Mouse (Mus musculus) left cerebral cortex, postnatal 36 days (tissue): ENCODE data around the gene Cisd3. TPM values are rescaled to one million over a fixed set of nuclear protein-coding genes. Genes with fewer than 3 reads are reported as not detected.

ENCODE experiments used
- DNase-seq, 2 experiments: peaks; one replicate each; pipeline ENCODE4 v3.0.0; 2021 to 2022; ENCODE audit warnings: low spot score in 2 of 2, mixed read lengths in 1 of 2
- intact Hi-C: fragments of 180-260 bp; cut with DNase I; formaldehyde crosslinking; loops from one replicate; pipeline ENCODE4 v1.15.1; 2025
- total RNA-seq, 2 experiments: library from RNA; stranded (reverse); gene quantifications; 2 replicates each; pipeline ENCODE4 v1.2.3; 2021

The Cisd3 gene
- total RNA-seq, 2 experiments from 2014 or later: 56.0 to 59.3 TPM

DNA sequence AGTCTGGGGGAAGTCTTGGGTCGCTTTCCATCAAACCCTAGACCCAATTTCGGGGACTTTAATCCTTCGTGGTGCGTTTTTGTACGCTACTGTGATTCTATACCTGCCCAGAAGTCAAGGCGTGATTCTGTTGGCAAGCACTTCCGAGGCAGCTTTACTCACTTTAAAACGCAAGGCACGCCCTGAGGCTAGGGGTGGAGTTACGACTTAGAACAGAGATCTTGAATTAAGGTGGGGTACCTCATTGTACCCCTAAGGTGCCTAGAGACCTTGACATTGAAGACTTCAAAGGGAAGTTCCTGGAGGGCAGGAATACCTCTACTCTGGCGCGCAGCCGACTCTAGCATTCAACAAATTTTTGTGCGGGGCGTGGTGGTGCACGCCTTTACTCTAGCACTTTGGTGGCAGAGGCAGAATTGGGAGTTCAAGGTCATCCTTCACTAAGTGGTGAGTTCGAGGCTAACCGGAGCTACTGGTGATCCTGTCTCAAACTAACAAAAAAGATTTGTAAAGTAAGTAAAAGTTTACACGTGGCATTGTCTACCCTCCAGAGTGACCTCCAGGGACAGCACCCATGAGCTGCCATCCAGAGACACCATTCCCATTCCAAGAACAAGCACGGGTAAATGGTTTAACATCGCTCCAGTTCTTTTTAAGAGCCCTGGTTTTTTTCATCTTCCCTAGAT is 23.3 kb upstream of the Cisd3 start:
- no peak for DNase-seq
- intact Hi-C loops: loop anchor here (5.0 kb wide), 1 partner anchor 35 kb away; no protein-coding TSS in a partner anchor

DNA sequence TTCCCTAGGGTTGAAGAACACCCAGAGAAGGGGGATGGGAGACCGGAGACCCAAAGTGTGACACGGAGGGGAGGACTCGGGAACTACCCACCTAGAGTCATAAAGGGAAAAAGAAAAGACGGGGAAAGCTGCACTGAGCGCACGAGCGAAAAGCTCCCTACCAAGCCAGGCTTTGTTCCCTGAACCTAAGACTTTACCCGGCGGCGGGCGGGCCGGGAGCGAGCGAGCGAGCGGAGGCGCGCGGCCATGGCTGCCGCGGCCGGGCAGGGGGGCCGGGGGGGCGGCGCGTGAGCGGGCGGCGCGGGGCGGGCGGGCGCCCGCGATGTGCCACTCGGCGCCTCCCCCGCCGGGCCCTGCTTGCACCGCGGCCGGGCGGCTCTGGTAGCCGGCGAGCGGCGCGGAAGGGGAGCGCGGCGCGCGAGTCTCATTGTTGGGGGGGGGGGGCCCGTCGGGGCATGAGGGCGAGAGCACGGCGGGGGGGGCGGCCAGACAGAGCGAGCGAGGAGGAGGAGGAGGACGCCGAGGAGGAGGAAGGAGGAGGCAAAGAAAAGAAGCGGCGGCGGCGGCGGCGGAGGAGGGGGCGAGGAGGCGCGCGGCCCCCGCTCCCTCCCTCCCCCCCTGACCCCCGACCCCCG is 22.6 kb upstream of the Cisd3 start, which contains the start of gene Mllt6:
TSS of gene Mllt6 (plus strand) at position 522 of the 635 bp plus-strand sequence.
- intact Hi-C loops: loop anchor here (5.0 kb wide), 1 partner anchor 34 kb away; no protein-coding TSS in a partner anchor
- peak; percentile 76 to 77 for DNase-seq

DNA sequence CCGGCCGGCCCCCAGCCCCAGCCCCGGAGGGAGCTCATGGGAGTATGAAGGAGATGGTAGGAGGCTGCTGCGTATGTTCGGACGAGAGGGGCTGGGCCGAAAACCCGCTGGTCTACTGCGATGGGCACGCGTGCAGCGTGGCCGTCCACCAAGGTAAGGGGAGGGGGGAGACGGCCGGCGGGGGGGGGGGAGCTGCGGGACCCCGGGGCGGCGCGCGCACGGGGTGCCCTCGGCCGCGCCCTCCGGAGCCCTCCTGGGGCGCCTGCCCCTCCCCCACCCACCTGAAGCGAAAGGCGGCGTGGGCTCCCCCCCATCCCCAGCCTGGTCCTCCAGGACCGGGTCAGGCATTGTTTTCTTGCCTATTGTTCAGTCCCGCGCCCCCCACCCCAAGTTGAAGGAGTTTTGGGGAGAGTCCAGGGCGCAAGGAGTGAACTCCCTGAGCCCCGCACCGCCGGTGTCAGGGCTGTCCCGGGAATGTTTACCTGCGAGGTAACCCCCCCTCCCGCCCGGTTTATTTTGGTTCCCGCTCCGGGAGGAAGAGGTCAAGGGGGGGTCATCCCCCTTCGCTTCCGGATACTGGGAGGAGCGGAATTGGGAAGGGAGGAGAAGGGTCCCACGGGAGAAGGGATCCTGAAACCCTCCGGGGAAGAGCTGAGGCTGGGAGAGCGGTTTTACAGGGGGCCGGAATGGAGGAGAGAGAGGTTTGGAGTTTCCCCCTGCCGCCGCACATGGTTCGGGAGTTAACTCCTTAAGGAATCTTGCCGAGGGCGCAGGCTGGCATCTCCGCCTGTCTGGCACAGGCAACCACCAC is 21.9 kb upstream of the Cisd3 start:
- intact Hi-C loops: loop anchor here (5.0 kb wide), 1 partner anchor 34 kb away; no protein-coding TSS in a partner anchor
- DNase-seq: peak in 1 of 2 experiments; percentile 29

DNA sequence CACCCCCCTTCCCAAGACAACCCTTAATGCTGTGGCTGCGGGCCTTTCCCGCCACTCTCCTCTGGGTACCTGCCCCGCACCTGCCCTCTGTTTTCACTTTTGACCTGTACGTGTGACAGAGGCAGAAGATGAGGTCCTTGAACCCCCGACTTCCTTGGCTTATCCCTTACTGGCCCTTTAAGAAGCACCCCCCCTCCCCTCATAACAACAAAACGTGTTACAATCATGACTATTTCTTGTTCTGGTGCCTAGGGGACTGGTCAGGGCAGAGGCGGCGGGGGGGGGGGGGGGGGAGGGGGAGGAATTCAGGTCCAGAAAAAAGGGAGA is 21.3 kb upstream of the Cisd3 start:
- DNase-seq: no peak
- intact Hi-C loops: loop anchor here (5.0 kb wide), 1 partner anchor 33 kb away; no protein-coding TSS in a partner anchor

DNA sequence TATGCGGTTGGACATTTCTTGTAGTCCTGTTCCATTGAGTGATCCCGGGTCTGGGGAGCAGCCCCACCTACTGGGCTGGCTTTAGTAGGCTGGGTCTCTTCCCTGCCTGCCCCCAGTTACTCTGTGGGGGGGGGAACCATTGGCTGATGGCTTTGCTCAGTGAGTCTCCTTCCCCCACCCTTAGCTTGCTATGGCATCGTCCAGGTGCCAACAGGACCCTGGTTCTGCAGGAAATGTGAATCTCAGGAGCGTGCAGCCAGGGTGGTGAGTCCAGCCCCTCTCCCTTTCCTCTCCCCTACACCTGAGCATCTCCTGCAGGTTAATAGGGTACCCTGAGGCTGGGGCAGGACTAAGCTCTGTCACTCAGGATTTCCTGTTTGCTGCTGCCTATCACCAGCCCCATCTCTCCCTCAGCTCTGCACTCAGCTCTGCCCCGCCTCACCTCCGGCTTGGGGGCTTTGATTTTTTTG is 20.8 kb upstream of the Cisd3 start:
- no peak for DNase-seq
- intact Hi-C loops: loop anchor here (5.0 kb wide), 1 partner anchor 32 kb away; no protein-coding TSS in a partner anchor

DNA sequence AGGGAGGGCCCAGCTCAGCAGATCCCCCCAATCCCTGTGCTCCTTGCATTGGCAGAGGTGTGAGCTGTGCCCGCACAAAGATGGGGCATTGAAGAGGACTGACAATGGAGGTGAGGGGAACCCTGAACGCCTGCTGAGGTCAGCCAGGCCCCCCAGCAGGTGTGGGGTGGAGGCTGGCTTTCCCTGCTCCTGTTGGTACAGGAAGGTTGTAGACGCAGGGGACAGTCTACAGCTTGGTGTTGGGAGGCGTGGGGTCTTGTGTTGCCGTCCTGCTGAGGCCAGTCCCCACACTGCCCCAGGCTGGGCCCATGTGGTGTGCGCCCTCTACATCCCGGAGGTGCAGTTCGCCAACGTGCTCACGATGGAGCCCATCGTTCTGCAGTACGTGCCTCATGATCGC is 20.2 kb upstream of the Cisd3 start:
- intact Hi-C loops: no loop called here
- DNase-seq: no peak

DNA sequence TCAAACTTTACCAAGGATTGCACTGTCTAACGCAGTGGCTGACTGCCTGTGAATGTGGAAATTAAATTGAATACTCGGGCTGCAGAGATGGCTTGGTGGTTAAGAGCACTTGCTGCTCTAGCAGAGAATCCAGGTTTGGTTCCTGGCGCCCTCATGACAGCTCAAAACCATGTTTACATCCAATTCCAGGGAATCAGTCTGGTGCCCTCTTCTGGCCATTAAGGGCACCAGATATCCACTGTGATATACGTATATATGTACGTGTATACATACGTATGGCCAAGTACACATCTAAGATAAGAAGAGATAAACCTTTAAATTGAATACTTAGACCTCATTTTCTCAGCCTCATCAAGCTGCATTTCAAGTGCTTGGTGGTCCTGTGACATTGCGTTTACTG is 19.4 kb upstream of the Cisd3 start:
- intact Hi-C loops: no loop called here
- DNase-seq: no peak

DNA sequence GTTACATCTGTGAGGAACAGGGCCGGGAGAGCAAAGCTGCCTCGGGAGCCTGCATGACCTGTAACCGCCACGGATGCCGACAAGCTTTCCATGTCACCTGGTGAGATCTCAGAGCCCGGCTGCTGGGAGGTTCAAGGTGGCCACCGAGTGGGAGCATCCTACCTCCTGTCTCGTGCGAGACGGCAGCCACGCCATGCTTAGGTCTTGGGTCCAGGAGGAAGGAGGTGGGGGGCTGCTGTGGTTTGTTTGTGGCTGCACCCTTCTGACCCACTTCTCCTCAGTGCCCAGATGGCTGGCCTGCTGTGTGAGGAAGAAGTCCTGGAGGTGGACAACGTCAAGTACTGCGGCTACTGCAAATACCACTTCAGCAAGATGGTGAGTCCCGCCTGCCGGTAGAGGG is 18.8 kb upstream of the Cisd3 start:
- intact Hi-C loops: no loop called here

DNA sequence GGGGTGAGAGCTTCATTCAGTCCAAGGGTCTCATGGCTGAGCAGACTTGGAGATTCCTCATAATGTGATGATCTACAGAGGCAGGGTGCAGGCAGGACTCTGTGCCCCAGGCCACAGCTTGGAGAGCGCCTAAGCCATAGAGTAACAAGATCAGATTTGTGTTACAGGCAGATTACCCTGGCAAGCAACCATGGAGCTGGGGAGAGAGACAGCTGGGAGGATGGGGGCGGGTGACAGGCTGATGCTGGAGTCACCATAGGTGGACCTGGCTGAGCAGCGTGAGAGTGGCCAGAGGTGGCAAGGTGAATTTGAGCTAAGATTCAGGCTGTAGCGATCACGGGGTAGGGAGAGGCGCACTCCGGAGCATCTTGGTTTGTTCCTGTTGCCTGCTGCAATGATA is 17.5 kb upstream of the Cisd3 start:
- DNase-seq: no peak
- intact Hi-C loops: no loop called here

More for the DNA sequence above, 18.8 kb upstream of the Cisd3 start:
- no peak for DNase-seq

DNA sequence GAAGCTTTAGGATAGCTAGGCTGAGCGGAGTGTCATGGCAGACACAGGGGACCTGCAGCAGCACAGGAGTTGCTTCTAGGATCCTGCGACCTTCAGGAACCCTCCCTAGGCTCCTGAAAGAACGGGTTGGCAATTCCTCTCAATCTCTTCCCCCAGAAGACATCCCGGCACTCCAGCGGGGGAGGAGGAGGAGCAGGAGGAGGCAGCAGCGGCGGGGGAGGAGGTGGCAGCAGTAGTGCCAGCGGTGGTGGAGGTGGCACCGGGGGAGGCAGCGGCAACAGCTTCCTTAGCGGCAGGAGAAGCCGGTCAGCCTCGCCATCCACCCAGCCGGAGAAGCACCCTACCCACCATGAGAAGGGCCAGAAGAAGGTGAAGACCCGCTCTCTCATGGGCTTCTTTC is 16.4 kb upstream of the Cisd3 start:
- peak; percentile 39 to 44 for DNase-seq
- intact Hi-C loops: no loop called here

DNA sequence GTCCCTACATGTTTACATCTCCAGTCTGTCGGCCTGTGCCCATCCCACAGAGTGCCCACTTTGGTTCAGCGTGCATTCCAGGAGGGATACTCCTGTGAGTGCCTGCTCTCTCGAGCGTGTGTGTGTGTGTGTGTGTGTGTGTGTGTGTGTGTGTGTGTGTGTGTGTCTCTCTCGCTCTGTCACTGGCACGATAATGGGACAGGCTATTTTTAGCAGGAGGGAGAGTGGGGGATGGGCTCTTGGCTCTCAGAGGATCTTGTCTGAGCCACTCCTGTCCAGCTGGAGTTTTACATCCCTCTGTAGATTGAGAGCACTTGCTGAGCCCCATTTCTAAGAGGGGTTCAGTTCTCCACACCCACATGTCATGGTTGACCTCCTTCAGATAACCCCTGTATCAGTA is 15.8 kb upstream of the Cisd3 start:
- intact Hi-C loops: no loop called here
- peak in 1 of 2 experiments; percentile 51 for DNase-seq

DNA sequence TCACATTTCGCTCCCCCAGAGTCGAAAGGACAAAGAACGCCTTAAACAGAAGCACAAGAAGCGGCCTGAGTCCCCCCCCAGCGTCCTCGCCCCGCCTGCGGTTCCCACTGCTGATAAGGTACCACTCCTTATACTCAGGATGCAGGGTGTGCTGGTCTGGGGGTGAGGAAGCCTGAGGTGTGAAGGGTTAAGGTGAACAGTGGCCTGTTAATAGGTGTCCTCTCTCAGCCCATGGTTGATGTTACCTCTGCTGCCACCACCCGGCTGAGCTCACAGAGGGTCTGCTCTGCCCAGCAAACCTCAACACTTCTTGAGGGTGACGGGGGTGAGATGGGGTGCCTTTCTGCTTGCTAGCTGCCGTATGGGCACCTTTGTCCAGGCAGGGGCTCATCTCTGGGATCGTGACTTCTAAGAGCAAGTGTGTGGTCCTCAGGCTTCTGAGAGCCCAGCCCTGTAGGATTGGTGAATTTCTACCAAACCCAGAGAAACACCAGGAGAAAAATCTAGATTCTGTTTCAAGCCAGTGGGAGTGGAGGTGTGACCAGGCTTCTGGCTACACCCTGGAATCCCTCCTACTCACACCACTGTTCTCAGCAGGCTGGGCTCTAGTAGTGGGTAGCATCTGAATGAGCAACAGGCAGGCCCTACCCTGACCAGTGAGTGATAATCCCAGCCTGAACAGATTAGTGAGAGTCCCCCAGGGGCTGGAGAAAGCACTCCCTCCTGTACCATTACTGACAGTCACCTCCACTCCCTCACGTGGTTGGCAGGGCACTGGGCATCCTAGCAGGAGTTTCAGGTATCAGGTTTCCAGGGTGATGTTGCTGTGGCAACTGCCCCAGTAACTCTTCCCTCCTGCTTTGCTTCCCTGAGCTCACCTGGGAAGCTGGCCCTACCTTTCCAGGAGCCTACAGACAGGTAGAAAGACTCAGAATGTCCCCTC is 15.1 kb upstream of the Cisd3 start:
- peak; percentile 30 to 53 for DNase-seq
- intact Hi-C loops: no loop called here

DNA sequence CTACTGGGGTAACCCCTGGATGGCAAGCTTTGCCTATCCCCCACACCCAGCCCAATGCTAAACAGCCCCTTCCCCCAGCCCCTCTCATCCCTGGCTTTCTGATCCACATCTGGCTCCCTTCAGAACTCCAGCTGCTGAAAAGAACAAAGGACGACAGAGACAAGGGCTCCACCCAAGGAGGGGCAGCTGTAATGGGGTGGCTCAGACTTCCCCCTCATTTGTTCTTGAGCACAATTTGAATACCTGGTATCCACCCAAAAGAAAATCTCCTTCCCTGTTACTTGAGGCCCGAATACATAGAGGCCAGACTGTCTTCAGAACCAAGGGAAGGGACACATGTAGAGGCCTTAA is 14.5 kb upstream of the Cisd3 start:
- DNase-seq: no peak

DNA sequence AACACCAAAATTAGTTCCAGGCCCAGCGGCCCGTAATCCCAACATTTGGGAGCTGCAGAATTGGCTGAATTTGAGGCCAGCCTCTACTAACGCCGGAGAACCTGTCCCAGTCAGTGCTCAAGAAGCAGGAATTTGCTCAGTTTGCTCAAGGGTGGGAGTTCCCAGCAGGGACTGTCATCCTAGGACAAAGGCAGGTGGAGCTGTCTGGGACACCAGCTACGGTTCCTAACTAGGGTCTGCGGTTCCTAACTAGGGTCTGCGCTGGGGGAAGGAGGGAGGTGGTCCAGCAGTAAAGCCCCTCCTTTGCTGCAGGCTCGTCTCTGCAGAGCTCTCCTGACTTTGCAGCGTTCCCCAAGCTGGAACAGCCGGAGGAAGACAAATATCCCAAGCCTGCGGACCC is 12.5 kb upstream of the Cisd3 start:
- intact Hi-C loops: no loop called here
- DNase-seq: no peak

More for the DNA sequence above, 14.5 kb upstream of the Cisd3 start:
- intact Hi-C loops: no loop called here

DNA sequence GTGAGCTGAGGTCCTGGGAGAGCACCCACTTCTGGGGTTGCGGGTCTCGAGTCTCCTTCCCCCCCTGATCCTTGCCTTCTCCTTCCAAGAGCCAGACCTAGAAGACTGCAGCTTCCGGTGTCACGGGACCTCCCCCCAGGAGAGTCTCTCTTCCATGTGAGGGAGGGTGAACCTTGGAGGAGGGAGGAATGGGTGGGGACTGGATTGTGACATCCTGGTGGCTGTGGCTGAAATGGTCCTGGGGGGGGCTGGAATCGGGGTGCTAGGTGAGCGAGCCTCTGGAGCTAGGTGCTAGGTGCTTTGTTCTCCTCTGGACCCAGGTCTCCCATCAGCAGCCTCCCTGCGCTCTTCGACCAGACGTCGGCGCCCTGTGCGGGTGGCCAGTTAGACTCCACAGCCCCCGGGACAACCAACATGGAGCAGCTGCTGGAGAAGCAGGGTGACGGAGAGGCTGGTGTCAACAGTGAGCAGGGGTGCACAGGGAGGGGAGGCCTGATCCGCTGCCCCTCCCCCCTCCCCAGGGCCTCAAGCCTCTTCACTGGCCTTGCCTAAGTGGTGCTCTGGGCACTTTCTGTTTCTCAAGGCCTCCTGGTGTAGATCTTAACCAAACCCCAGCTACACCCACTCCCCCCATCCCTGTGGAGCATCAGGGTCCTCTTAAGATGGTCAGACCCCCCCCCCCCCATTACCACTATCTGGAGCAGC is 9.4 kb upstream of the Cisd3 start:
- intact Hi-C loops: no loop called here

DNA sequence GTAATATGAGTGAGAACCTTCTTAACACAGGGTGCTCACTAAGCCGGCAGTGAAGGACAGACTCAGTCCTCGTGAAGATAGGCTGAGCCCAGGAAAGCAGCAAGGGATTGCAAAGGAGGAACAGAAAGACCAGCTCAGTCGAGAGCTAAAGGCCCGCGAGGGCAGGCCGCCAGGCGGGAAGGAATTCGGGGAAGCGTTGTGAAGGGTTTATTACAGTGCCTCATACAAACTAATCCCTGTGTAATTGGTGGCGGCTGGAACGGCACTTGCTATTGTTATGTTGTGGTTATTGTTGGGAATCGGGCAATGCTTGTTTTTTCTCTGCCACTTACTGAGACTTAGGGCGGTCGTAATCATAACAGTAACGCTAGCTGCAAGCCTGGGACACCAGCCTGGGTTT is 8.2 kb upstream of the Cisd3 start:
- intact Hi-C loops: no loop called here

More for the DNA sequence above, 9.4 kb upstream of the Cisd3 start:
- no peak for DNase-seq

DNA sequence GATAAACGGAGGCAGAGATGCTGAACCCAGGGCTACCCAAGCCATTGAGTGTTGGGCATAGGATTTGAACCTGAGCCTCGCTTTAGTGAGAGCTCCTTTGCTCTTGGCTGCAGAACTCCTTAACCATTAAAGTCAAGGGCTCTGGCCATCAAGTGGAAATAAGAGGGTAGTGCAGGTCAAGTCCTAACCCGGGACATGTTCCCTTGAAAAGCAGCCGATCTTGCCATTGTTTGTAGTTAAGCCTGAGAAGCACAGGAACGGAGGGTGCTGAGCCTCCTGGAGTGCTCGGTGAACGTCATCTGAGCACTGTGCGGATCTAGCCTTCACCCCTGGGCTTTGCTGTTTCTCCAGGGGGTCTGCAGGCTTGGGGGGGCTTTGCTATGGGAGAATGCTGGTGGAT is 7.8 kb upstream of the Cisd3 start:
- no peak for DNase-seq
- intact Hi-C loops: no loop called here

More for the DNA sequence above, 8.2 kb upstream of the Cisd3 start:
- no peak for DNase-seq

DNA sequence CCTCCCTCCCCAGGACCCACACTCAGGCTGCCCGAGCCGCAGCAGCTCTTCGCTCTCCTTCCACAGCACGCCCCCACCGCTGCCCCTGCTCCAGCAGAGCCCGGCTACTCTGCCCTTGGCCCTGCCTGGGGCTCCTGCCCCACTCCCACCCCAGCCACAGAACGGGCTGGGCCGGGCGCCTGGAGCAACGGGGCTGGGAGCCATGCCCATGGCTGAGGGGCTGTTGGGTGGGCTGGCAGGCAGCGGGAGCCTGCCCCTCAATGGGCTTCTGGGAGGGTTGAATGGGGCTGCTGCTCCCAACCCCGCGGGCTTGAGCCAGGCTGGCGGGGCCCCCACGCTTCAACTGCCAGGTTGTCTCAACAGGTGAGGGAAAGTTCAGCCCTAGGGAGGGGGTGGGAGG is 7.3 kb upstream of the Cisd3 start:
- intact Hi-C loops: no loop called here

DNA sequence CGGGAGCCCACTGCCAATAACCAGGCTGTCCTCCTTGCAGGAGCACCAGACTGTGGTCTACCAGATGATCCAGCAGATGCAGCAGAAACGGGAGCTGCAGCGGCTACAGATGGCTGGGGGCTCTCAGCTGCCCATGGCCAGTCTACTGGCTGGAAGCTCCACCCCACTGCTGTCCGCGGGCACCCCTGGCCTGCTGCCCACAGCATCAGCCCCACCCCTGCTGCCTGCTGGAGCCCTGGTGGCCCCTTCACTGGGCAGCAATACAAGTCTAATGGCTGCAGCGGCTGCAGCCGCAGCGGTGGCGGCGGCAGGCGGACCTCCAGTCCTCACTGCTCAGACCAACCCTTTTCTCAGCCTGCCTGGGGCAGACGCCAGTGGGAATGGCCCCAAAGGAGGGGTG is 5.2 kb upstream of the Cisd3 start:
- no peak for DNase-seq
- intact Hi-C loops: no loop called here

More for the DNA sequence above, 7.3 kb upstream of the Cisd3 start:
- no peak for DNase-seq
